Mouse (Mus musculus) stomach, embryonic 16.5 days (tissue): ENCODE results near the gene Gm1673. TPM values are rescaled to one million over a fixed set of nuclear protein-coding genes. Genes with fewer than 3 reads are reported as not detected.

Experiments
- ATAC-seq: fragments of 200-750 bp; cut with Nextera tagmentation; 2 replicates; pipeline ENCODE4 v1.8.0; 2017; ENCODE audit warnings: moderate number of reproducible peaks, moderate TSS enrichment; ENCODE audit not compliant: insufficient read depth, low FRiP score
- H3K27ac ChIP-seq: fragments of 300-500 bp; sonication (generic); 2 replicates; pipeline ENCODE4 v1.5.1; 2014; ENCODE audit warnings: low read length
- H3K27me3 ChIP-seq: fragments of 300-500 bp; sonication (generic); 2 replicates; pipeline ENCODE4 v1.6.1; 2014; ENCODE audit warnings: low read length, control low read depth, mixed read lengths; ENCODE audit not compliant: control insufficient read depth, insufficient read depth
- H3K36me3 ChIP-seq: fragments of 300-500 bp; sonication (generic); 2 replicates; pipeline ENCODE4 v1.6.1; 2014; ENCODE audit warnings: low read length; ENCODE audit not compliant: control insufficient read depth, insufficient read depth
- H3K4me1 ChIP-seq: fragments of 300-500 bp; sonication (generic); 2 replicates; pipeline ENCODE4 v1.6.1; 2014; ENCODE audit warnings: low read length, control low read depth, mixed read lengths; ENCODE audit not compliant: control insufficient read depth, insufficient read depth
- H3K4me2 ChIP-seq: fragments of 300-500 bp; sonication (generic); 2 replicates; pipeline ENCODE4 v1.6.1; 2014; ENCODE audit warnings: low read depth, low read length, mixed read lengths
- H3K4me3 ChIP-seq: fragments of 300-500 bp; sonication (generic); replicated peaks from 2 replicates; pipeline ENCODE4 v1.5.1; 2014; ENCODE audit warnings: mild to moderate bottlenecking, low read length
- H3K9ac ChIP-seq: fragments of 300-500 bp; sonication (generic); 2 replicates; pipeline ENCODE4 v1.6.1; 2014; ENCODE audit warnings: low read length
- H3K9me3 ChIP-seq: fragments of 300-500 bp; sonication (generic); replicated peaks from 2 replicates; pipeline ENCODE4 v1.6.1; 2016; ENCODE audit warnings: low read length, control low read depth; ENCODE audit not compliant: control insufficient read depth
- WGBS: fragments of 180-500 bp; shearing (Covaris S2); extraction: QIAGEN DNeasy Blood & Tissue Kit; methylation state at CpG from one replicate; pipeline ENCODE4 v1.1.7; 2014; 5-methylcytosine and 5-hydroxymethylcytosine counted together
- polyA plus RNA-seq: library from polyadenylated mRNA; unstranded; fragments of >200 nt; fragmentation: Nextera tagmentation; extraction: Ambion mirVana; gene quantifications from 2 replicates; pipeline ENCODE4 v1.2.1, GENCODE M21; 2015

Gene Gm1673
- polyA plus RNA-seq, 1 experiment from 2014 or later = 63.2 TPM

DNA sequence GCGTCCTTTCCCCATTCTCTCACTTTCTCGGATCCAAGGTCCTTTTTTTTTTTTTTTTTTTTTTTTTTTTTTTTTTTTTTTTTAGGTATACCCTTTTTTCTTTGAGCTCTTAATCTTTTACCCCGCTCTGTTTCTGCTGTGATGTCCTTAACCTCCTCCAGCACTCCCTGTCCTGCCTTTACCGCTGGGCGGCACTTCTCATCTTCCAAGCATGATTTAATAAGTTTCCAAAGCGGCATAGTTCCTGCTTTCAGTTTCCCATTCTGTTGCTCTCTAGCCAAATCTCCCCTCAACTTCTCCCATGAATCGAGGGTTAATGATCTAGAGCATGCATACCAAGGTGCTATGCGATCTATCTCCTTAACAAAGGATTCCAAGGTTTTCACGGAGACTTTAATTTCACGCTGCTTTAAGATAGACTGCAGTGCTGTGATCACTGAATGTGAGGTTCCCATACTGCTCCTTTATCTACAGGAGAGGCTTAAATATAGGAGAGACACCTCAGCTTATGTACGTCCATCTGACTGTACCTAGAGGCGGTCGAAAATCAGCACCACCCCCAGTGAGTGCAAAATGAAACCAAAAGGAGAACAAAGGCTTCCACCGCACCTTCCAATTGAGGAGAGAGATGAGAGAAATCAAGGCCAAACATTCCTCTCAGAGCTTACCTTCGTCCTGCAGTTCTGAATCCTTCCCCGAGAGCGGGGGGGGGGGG is 29.6 kb upstream of the Gm1673 start:
- 87% methylated on average over 16 of the region's 17 CpGs for WGBS
- Histone ChIP-seq H3K27ac (no peak overlapping the region), H3K4me3 (no peak overlapping the region), H3K4me1 (no peaks in the 10 kb centered on the region), H3K9ac (no peak overlapping the region), H3K4me2 (no peak overlapping the region), H3K9me3 (0 out of 2 replicates have a peak, but pooled peaks cover 5% of the 10 kb centered on the region), H3K36me3 (no peaks in the 10 kb centered on the region), H3K27me3 (no peaks in the 10 kb centered on the region)
- no peak for ATAC-seq

DNA sequence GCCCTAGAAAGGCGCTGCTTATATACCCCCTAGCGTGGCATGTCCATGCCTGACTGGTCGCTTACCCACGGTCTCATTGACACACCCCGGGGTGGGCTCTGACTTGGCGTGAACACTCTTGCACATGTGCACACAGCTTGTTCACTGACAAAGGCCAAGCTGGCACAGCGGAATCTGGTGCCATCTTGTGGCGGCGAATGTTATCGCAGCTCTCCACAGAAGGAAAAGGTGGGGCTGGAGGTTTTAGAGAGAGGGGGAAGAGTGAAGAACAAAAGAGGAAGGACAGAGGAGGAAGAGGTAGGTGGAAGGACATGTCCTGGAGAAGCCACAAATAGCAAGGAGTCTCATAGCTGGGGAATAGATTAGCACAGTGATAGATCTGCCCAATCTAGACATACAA is 28.9 kb upstream of the Gm1673 start:
- Histone ChIP-seq H3K4me3 (no peak overlapping the region), H3K27me3 (no peaks in the 10 kb centered on the region), H3K4me1 (no peaks in the 10 kb centered on the region), H3K4me2 (no peak overlapping the region), H3K9ac (no peak overlapping the region), H3K9me3 (0 out of 2 replicates have a peak, but pooled peaks cover 7% of the 10 kb centered on the region), H3K36me3 (no peaks in the 10 kb centered on the region), H3K27ac (no peak overlapping the region)
- 34% methylated on average over 10 of the region's 10 CpGs for WGBS
- no peak for ATAC-seq

DNA sequence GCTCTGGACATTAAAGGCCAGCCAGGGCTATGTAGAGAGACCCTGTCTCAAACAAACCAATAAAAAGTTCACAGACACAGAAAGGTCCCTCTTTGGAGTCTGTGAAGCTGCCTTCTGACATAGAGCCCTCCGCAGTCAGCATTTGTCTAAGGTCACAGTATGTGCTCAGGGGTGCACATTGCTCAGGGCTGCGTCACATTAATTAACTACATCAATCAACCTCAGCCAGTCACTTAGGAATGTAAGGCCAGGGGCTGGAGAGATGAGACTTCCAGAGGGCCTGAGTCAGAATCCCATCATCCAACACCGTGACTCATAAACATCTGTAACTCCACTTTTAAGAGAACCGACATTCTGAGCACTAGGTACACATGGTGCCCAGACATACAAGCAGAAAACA is 27.4 kb upstream of the Gm1673 start:
- no peak for ATAC-seq
- Histone ChIP-seq H3K9me3 (0 out of 2 replicates have a peak, but pooled peaks cover 7% of the 10 kb centered on the region), H3K4me2 (no peak overlapping the region), H3K9ac (no peak overlapping the region), H3K4me3 (no peak overlapping the region), H3K27me3 (no peaks in the 10 kb centered on the region), H3K4me1 (no peaks in the 10 kb centered on the region), H3K36me3 (no peaks in the 10 kb centered on the region), H3K27ac (no peak overlapping the region)
- WGBS = 53% methylated on average over 4 of the region's 4 CpGs

DNA sequence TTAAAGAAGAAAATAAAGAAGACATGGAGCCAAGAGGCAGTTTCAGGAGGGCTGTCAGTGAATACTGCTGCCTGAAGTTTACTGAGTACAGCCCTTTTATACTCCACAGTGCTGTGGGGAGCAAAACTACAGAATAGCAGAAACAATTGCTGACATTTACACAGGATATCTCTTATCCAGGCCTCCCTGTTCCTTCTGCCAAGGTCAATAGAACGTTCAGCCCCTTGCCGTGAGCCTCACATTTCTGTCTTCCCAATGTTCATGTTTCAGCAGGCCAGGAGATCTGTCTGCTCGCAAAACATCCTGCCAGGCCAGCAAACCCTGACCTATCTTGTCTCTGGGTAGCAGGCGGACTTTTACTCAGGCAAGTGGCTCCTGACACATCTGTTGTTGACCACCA is 23.9 kb upstream of the Gm1673 start:
- H3K4me1 ChIP-seq = no peaks in the 10 kb centered on the region
- no peaks in the 10 kb centered on the region for H3K27me3 ChIP-seq
- H3K4me2 ChIP-seq = no peak overlapping the region
- no peak overlapping the region for H3K4me3 ChIP-seq
- no peaks in the 10 kb centered on the region for H3K36me3 ChIP-seq
- 0 out of 2 replicates have a peak, but pooled peaks cover 7% of the 10 kb centered on the region for H3K9me3 ChIP-seq
- ATAC-seq = no peak
- H3K27ac ChIP-seq = no peak overlapping the region
- WGBS = 66% methylated on average over 4 of the region's 4 CpGs
- H3K9ac ChIP-seq = no peak overlapping the region

DNA sequence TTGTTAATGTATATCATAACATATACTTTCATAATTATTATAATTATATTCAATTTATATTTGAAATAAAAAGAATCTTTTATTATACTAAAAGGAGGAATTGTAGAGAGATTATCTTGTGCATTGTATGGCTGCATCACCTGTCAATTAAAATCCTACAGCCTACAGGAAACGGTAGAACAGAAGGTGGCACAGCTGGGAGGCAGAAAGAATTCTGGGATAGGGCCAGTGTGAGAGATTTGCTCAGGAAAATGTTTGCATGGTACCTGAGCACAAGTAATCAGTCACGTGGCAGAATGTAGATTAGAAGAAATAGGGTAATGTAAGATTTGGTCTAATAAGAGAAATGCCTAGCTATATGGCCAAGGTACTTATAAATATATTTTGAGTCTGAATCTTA is 8.5 kb upstream of the Gm1673 start:
- H3K4me2 ChIP-seq = no peak overlapping the region
- no peaks in the 10 kb centered on the region for H3K4me1 ChIP-seq
- no peaks in the 10 kb centered on the region for H3K9me3 ChIP-seq
- ATAC-seq = no peak
- H3K27ac ChIP-seq = no peak overlapping the region
- WGBS = 56% methylated on average over 2 of the region's 2 CpGs
- H3K27me3 ChIP-seq = no peaks in the 10 kb centered on the region
- no peaks in the 10 kb centered on the region for H3K36me3 ChIP-seq
- H3K9ac ChIP-seq = no peak overlapping the region
- H3K4me3 ChIP-seq = no peak overlapping the region

DNA sequence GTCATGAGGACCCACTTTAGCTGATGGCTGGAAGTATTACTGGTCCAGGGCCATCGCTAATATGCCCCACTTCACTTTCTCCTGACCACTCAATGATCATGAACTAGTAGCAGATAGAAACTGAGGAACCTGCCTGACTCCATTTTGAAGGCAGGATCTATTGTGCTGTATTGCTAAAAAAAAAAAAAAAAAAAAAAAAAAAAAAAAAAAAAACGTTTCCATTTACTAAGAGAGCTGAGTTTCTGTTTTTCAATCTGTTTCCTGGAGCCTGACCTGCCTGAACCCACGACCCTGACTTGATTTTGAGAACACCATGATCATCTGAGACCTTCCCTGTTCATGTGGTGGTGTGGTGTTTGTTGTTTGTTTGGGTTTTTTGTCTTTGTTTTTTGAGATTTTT is 7.0 kb upstream of the Gm1673 start:
- Histone ChIP-seq H3K27ac (no peak overlapping the region), H3K4me3 (no peak overlapping the region), H3K27me3 (no peaks in the 10 kb centered on the region), H3K9me3 (no peaks in the 10 kb centered on the region), H3K4me1 (no peaks in the 10 kb centered on the region), H3K9ac (no peak overlapping the region), H3K4me2 (no peak overlapping the region), H3K36me3 (no peaks in the 10 kb centered on the region)
- 43% methylated on average over 3 of the region's 3 CpGs for WGBS
- no peak for ATAC-seq

DNA sequence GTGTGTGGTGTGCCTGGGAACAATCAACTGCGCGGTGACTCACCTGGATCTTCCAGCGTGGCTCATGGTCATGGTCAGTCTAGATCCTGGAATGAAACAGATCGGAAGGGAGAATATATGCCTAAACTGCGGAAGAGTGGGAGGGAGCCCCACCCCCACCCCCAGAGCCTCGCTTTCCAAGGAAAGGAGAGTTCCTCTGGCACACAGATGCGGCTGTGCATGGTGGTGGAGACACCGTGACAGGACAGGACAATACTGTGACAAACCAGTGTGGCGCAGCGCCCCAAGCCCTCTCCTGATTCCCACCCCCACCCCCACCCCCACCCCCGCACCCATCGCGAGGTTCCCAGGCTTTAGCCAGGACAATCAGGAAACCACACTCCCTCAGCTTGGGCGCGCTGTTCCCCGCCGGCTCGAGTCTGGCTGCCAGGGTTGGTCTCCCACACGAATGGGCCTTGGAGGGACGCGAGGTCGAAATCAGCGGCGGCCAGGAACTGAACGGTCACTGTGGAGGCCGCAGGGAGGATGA is 438 bp upstream of the Gm1673 start:
- H3K4me1 ChIP-seq = peaks cover 3% of the 10 kb centered on the region; the same call in 1 of the 2 replicates
- no peaks in the 10 kb centered on the region for H3K27me3 ChIP-seq
- no peaks in the 10 kb centered on the region for H3K36me3 ChIP-seq
- H3K27ac ChIP-seq = 0 out of 2 replicates have a peak overlapping the region, but pooled peaks have one; percentile 12
- ATAC-seq = peak; percentile 20; the same call in 1 of the 2 replicates
- H3K9me3 ChIP-seq = no peaks in the 10 kb centered on the region
- 5% methylated on average over 26 of the region's 26 CpGs for WGBS
- peak overlapping the region; percentile 79 for H3K9ac ChIP-seq
- peak overlapping the region; percentile 72 for H3K4me2 ChIP-seq
- H3K4me3 ChIP-seq = peak overlapping the region; percentile 78

DNA sequence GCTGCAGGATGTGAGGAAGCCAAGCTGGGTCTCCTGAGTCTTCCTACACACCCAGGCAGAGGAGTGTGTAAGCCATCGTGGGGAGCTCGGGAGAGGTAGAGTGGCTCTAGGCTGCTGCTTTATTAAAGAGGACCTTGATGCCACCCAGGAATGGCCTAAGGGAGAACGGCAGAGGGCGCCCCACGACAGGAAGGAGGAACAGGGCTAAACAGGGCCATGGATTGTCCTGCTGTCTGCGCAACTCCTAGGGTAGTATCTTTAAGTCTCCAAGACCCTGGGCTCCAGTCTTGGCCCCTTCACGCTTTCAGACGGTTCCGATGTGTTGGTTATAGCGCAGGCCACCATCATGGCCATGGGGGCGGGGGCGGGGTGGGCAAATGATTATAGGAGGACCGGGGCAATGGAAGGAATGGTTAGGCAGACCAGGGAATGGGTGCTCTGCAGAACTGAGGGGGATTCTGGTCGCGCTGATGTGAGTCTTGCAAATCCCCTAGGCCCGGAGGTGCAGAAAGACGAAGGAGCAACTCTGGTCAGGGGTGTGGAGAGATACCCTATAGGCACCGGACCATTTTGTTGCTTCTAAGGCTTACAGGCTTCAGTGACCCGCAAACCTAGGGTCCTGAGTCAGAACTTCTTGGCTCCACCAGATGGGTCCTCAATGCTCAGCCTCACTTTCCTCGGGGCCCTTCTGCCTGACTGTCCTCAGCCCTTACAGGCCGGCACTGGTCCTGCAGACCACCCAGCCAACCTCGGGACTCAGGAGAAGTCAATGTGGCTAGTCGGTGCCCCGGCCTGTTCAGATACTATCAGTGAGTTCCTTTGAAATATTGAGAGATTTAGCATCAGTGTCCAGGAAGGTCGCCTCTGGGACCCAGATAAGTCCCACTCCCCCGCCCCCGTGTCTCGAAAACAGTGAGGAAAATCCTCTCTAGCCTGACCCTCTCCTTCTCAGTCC is 11.7 kb downstream of the Gm1673 start:
- H3K9ac ChIP-seq = no peak overlapping the region
- H3K4me3 ChIP-seq = peak overlapping the region; percentile 69
- no peak for ATAC-seq
- H3K9me3 ChIP-seq = no peaks in the 10 kb centered on the region
- H3K27me3 ChIP-seq = peaks cover 51% of the 10 kb centered on the region
- no peaks in the 10 kb centered on the region for H3K36me3 ChIP-seq
- H3K4me1 ChIP-seq = peaks cover 8% of the 10 kb centered on the region; the same call in 1 of the 2 replicates
- H3K4me2 ChIP-seq = peak overlapping the region; percentile 96
- H3K27ac ChIP-seq = no peak overlapping the region
- WGBS = 40% methylated on average over 28 of the region's 28 CpGs
